Mouse (Mus musculus) intestine, embryonic 16.5 days (tissue): ENCODE measurements at regions not wholly inside any gene's neighbourhood (a gene's known extent, or its start where the extent isn't known, plus 50 kb on each side); places are given as distances from the start of the nearest gene placed in this dataset.

Experiments
- ATAC-seq: fragments of 200-750 bp; cut with Nextera tagmentation; 2 replicates; pipeline ENCODE4 v1.8.0; 2017; ENCODE audit warnings: moderate TSS enrichment, moderate library complexity
- H3K27ac ChIP-seq: fragments of 300-500 bp; sonication (generic); 2 replicates; pipeline ENCODE4 v1.5.1; 2014; ENCODE audit warnings: mild to moderate bottlenecking, low read length
- H3K27me3 ChIP-seq: fragments of 300-500 bp; sonication (generic); replicated peaks from 2 replicates; pipeline ENCODE4 v1.6.1; 2014; ENCODE audit warnings: low read length, control low read depth, mixed read lengths; ENCODE audit not compliant: control insufficient read depth, insufficient read depth
- H3K36me3 ChIP-seq: fragments of 300-500 bp; sonication (generic); 2 replicates; pipeline ENCODE4 v1.6.1; 2014; ENCODE audit warnings: low read length, control low read depth; ENCODE audit not compliant: control insufficient read depth, insufficient read depth
- H3K4me1 ChIP-seq: fragments of 300-500 bp; sonication (generic); 2 replicates; pipeline ENCODE4 v1.6.1; 2014; ENCODE audit warnings: low read length, control low read depth, mixed read lengths; ENCODE audit not compliant: control insufficient read depth, insufficient read depth
- H3K4me2 ChIP-seq: fragments of 300-500 bp; sonication (generic); 2 replicates; pipeline ENCODE4 v1.6.1; 2014; ENCODE audit warnings: low read depth, low read length, control low read depth
- H3K4me3 ChIP-seq: fragments of 300-500 bp; sonication (generic); 2 replicates; pipeline ENCODE4 v1.5.1; 2014; ENCODE audit warnings: mild to moderate bottlenecking, low read length
- H3K9ac ChIP-seq: fragments of 300-500 bp; sonication (generic); 2 replicates; pipeline ENCODE4 v1.6.1; 2014; ENCODE audit warnings: low read depth, low read length
- H3K9me3 ChIP-seq: fragments of 300-500 bp; sonication (generic); 2 replicates; pipeline ENCODE4 v1.6.1; 2016; ENCODE audit warnings: low read length, control low read depth; ENCODE audit not compliant: control insufficient read depth
- WGBS: fragments of 180-500 bp; shearing (Covaris S2); extraction: QIAGEN DNeasy Blood & Tissue Kit; methylation state at CpG from one replicate; pipeline ENCODE4 v1.1.7; 2014; 5-methylcytosine and 5-hydroxymethylcytosine counted together

DNA sequence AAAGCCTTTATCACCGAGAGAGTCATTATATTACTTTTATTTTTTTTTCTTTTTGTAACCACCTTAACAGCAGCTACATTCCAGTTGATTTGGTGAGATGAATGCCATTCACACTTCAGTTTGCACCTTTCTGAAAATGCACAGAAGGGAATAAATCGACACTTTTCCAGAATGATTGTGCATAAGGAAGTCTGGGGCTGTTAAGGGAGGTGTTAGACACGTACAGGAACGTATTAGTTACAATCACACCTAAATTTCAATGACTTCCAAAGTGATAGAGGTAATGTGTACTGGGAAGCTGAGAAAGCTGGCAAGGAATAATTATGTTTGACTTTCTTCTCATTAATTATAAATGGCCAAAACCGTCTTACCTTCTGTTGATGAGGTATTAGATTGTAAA is 352.7 kb upstream of the Epha3 start:
- WGBS: 81% methylated on average over 5 of the region's 5 CpGs
- Histone ChIP-seq H3K36me3 (no peaks in the 10 kb centered on the region), H3K4me3 (no peak overlapping the region), H3K4me2 (no peak overlapping the region), H3K4me1 (no peaks in the 10 kb centered on the region), H3K9ac (no peak overlapping the region), H3K27ac (no peak overlapping the region), H3K27me3 (no peaks in the 10 kb centered on the region), H3K9me3 (no peaks in the 10 kb centered on the region)
- ATAC-seq: no peak

DNA sequence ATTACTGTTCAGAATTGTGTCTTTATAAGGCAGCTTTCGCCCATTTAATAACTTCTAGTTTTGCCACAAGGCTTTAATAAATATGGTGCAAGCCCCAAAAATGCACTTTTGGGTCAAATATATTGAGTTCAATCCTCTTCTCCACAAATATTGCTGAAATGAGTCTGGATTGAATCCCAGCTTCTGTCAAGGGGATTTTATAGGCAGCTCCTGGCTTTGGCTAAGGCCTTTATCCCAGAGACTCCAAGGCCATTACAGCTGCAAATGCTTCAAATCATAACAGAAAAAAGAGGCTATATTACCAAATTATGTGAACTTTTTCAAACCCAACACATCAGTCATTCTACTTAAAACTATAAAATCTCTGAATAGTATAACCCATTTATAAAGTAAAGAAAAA is 347.9 kb upstream of the Epha3 start:
- Histone ChIP-seq H3K9ac (no peak overlapping the region), H3K36me3 (no peaks in the 10 kb centered on the region), H3K4me2 (no peak overlapping the region), H3K27ac (no peak overlapping the region), H3K4me1 (no peaks in the 10 kb centered on the region), H3K9me3 (no peaks in the 10 kb centered on the region), H3K4me3 (no peak overlapping the region), H3K27me3 (no peaks in the 10 kb centered on the region)
- WGBS: 85% methylated on average over 1 of the region's 1 CpGs
- ATAC-seq: no peak

DNA sequence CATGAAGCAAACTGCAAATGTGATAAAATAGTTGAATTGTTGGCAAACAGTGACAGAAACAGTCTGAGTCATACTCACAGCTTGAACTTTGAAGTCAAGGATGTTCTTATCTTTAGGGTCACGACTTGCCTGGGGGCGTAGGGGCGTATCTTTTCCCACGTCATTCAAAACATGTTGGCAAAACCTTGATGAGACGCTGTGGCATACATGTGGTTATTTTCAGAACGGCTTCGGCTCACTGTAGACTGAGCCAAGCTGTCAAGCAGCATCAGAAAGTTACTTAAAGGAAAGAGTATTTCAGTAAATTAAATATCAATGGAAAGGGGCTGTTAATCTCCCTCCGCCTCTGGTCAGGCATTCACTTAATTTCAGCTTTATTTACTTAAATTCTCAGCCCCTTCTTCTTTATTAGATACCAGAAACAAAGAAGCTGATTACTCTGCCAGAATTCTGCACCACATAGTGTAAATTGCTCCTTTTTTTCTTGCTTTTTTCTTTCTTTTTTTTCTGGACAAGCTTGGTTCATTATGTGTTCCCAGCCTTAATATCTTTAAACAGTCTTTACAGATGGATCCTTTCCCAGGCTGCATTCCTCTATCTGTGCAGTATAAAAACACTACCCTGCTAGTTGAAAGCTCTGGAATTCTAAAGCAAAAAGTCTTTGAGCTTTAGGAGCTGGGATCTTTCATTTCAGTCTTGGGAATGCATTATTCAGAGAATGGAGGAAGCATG is 302.9 kb upstream of the Epha3 start:
- H3K36me3 ChIP-seq: no peaks in the 10 kb centered on the region
- no peak overlapping the region for H3K27ac ChIP-seq
- H3K4me3 ChIP-seq: no peak overlapping the region
- H3K27me3 ChIP-seq: no peaks in the 10 kb centered on the region
- 40% methylated on average over 8 of the region's 8 CpGs for WGBS
- no peaks in the 10 kb centered on the region for H3K4me1 ChIP-seq
- no peak overlapping the region for H3K4me2 ChIP-seq
- no peak overlapping the region for H3K9ac ChIP-seq
- H3K9me3 ChIP-seq: no peaks in the 10 kb centered on the region
- ATAC-seq: peak; percentile 60; the same call in 1 of the 2 replicates

DNA sequence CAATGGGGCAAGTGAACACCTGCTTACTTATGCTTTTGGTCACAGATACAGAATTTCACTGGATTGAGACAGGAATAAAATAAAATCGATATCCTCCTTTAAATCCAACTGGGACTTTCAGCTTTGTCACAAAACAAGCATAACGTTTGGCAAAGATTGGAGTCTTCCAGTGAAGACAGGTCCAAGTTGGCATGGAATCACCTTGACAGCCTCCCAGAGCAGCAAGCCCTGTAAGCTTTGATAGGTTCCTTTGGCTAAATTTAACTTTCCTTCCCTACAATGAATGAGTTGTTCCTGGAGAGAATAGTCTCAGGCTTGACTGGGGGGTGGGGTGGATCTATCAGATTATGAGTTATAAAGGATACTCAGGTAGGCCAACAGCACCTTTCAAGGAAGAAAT is 302.1 kb upstream of the Epha3 start:
- WGBS: 83% methylated on average over 2 of the region's 2 CpGs

DNA sequence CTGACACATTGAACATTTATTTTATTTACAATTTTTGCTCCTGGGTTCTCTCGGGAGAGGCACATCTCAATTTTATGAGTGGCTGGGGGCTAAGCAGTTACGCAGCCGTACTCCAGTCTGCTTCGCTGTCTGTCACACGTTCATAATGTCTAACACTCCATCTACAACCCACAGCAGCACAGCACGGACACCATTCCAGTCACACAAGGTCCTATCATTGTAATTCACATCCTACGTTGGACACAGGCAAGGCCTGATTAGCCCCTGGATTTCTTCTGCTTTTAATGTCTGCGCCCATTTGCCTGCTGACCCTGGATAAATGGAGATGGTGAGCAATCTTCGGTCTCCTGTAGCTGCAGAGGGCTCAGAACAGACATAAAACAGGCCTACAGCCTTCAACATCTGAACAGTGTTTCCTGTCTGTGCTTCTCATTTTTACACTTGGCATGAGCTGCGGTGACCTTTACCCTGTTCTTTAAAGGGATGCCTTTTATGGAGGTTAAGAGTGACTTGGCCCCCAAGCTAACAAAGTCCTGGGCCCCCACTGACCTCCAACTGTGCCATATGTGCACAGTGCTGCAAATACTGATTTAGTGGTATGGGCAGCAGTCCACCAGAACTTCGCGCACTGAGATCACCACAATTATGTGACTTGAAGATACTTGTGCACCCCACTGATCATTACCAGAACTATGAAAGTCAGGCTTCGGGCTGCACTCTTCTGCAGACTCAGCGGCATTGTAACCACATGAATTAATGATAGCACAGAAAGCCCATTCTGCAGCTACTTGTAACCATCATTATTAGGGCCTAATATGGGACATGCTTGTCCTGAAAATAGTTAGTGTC is 281.9 kb upstream of the Epha3 start:
- no peaks in the 10 kb centered on the region for H3K36me3 ChIP-seq
- 60% methylated on average over 14 of the region's 14 CpGs for WGBS
- H3K9me3 ChIP-seq: no peaks in the 10 kb centered on the region
- H3K4me2 ChIP-seq: no peak overlapping the region
- peak; percentile 56 for ATAC-seq
- no peaks in the 10 kb centered on the region for H3K27me3 ChIP-seq
- no peak overlapping the region for H3K27ac ChIP-seq
- 0 out of 2 replicates have a peak, but pooled peaks cover 2% of the 10 kb centered on the region for H3K4me1 ChIP-seq
- H3K4me3 ChIP-seq: no peak overlapping the region
- no peak overlapping the region for H3K9ac ChIP-seq

More for the DNA sequence above, 302.1 kb upstream of the Epha3 start:
- Histone ChIP-seq H3K4me1 (no peaks in the 10 kb centered on the region), H3K9me3 (no peaks in the 10 kb centered on the region), H3K4me3 (no peak overlapping the region), H3K9ac (no peak overlapping the region), H3K36me3 (no peaks in the 10 kb centered on the region), H3K4me2 (no peak overlapping the region), H3K27me3 (no peaks in the 10 kb centered on the region), H3K27ac (no peak overlapping the region)
- no peak for ATAC-seq
